Mouse (Mus musculus): ENCODE data around the gene Plcl1. TPM values are rescaled to one million over a fixed set of nuclear protein-coding genes. Genes with fewer than 3 reads are reported as not detected.

Gene Plcl1
- total RNA-seq, 4 experiments from 2014 or later: 3.0 to 4.7 (median 3.5) TPM

- DNase-seq (ENCODE audit: low spot score): peak; percentile 18
Observed at GRCm38 (mm10) chr1:55612759-55613328, 207.1 kb downstream of the Plcl1 start.

DNA sequence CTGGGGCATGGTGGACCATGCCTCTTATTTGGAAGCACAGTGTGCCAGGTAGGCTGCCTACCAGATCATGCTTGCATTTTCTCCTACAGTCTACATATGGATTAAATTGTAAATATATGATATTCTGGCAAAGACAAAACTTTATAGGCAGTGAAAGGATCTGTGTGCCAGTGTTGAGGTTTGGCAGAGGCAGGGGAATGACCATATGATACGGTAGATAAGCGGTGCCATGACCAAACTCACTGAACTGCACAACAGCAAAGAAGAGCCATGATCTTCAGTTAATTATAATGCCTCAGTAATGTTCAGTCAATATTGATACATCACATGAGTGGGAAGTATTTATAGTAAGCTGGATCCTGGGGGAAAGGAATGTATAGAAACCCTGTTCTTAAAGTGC lies 212.1 kb downstream of the Plcl1 start:
- DNase-seq (ENCODE audit: low spot score): no peak

DNA sequence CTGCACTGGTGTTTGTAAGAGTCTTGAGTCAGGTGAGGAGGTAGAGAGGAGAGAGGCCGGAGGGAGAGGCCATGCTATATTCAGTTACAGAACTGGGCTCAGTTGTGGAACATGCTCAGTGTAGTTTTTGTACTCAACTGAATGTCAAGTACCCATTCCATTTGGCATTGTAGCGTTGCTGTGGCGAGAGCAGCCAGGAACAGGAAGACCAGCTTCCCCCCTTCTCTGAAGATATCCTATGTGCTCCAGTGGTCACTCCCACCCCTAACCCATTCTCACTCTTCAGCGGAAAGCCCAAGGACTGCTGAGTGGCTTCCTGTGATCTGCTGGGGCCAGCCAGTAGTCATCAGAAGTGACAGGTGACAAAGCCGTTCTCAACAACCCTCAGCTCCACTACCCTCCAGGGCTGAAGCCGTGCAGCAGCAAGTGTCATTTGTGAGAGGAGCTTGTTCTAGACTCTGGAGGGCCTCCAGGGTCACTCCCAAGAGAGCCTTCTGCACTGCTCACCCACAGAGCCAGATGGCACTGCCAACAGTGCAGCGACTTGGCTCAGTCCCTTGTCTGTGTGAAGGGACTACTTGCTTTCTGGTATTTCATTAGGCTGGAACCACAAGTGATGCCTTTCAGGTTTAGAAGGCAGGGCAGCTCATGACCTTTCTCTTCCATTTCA lies 213.0 kb downstream of the Plcl1 start:
- peak; percentile 19 for DNase-seq (ENCODE audit: low spot score)

DNA sequence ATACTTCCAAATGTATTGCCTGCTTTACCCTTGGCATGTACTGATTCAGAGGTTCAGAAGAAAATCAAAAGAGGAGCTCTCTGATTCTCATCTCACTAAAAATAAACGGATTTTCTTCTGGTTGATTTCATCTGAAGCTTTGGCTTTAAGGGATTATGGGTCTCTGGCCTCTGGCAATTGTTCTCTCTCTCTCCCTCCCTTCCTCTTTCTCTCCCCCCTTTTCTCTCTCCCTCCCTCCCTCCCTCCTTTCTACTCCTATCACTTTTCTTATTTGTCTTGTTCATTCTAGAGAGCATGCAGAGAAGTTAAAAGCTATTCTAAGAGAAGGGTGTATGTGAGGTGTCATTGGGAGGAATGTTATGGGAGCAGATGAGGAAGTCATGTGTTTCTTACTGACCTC lies 225.8 kb downstream of the Plcl1 start:
- DNase-seq (ENCODE audit: low spot score): no peak

DNA sequence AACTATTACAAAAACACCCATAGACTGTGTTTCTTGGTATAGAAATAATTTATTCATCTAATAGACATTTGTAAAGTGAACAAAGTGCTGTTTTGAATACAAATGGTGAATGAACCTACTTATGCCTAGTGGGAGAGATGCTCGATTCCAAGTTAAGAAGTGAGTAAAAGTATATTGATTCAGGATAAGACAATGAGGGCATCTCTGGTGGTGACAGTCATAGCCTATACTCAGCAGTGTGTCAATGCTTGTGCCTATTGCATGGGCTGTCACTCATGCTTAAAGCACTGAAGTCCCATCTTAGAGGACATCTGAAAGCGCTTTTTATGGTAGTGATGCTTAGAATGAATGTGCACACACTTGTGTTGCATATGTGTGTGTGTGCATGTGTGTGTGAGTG lies 226.3 kb downstream of the Plcl1 start:
- DNase-seq (ENCODE audit: low spot score): no peak

DNA sequence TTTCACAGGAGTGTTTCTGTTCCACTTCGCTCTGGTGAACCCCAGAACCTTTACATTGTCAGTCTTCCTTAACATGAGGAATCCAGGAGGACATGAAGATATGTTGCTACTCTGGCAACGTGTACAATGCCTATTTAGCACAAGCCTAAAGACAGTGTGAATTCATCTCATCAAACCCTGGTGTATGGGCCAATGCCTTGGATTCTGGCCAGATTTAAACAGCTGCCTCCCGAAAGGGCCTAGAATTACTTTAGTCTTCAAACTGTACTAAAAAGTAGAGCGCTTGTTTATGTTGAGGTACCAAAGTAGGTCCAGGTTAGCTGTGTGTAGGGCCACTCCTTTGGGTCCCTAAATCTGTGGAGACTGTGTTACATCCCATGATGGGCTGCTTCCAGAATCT lies 227.6 kb downstream of the Plcl1 start:
- DNase-seq (ENCODE audit: low spot score): no peak

- no peak for DNase-seq (ENCODE audit: low spot score)
Observed at GRCm38 (mm10) chr1:55659518-55660210, 253.9 kb downstream of the Plcl1 start.

DNA sequence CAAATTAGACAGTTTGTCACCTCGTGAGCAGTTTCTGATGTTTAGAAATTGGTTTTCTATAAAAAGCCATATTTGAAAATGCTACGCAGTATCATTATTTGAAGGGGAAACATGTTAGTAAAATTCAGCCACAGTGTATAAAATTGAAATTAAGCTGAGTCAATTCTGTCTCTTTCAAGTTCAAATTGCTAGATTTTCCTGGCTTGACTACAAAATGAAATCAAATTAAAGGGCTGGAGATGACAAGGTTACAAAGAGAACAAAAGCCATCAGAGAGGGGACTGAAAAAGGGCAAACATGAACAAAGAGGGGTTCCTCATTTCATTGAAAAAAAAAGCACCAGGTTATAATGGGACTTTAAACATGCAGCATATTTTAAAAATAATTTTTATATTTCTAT lies 255.7 kb downstream of the Plcl1 start:
- no peak for DNase-seq (ENCODE audit: low spot score)

GRCm38 (mm10) chr1:55665137-55665827 lies 259.6 kb downstream of the Plcl1 start:
- peak; percentile 39 for DNase-seq (ENCODE audit: low spot score)

GRCm38 (mm10) chr1:55665828-55666673 lies 260.3 kb downstream of the Plcl1 start:
- peak; percentile 8 for DNase-seq (ENCODE audit: low spot score)

GRCm38 (mm10) chr1:55666798-55667197 lies 261.1 kb downstream of the Plcl1 start:
- DNase-seq (ENCODE audit: low spot score): no peak

GRCm38 (mm10) chr1:55668622-55669237 lies 263.0 kb downstream of the Plcl1 start:
- DNase-seq (ENCODE audit: low spot score): no peak

GRCm38 (mm10) chr1:55682676-55683075 lies 277.0 kb downstream of the Plcl1 start:
- DNase-seq (ENCODE audit: low spot score): no peak

- DNase-seq (ENCODE audit: low spot score): no peak
Observed at GRCm38 (mm10) chr1:55686261-55686660, 280.5 kb downstream of the Plcl1 start.

- DNase-seq (ENCODE audit: low spot score): no peak
Observed at GRCm38 (mm10) chr1:55693636-55694220, 288.0 kb downstream of the Plcl1 start.

DNA sequence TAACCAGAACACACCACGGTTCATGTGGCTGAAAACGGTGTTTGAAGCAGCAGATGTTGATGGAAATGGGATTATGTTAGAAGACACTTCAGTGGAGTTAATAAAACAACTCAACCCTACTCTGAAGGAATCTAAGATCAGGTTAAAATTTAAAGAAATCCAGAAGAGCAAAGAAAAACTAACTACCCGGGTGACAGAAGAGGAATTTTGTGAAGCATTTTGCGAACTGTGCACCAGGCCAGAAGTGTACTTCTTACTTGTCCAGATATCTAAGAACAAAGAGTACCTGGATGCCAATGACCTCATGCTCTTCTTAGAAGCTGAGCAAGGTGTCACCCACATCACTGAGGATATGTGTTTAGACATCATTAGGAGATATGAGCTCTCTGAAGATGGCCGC lies 290.5 kb downstream of the Plcl1 start:
- DNase-seq (ENCODE audit: low spot score): no peak

- no peak for DNase-seq (ENCODE audit: low spot score)
Observed at GRCm38 (mm10) chr1:55699393-55699970, 293.8 kb downstream of the Plcl1 start.

- DNase-seq (ENCODE audit: low spot score): no peak
Observed at GRCm38 (mm10) chr1:55700016-55700415, 294.3 kb downstream of the Plcl1 start.

DNA sequence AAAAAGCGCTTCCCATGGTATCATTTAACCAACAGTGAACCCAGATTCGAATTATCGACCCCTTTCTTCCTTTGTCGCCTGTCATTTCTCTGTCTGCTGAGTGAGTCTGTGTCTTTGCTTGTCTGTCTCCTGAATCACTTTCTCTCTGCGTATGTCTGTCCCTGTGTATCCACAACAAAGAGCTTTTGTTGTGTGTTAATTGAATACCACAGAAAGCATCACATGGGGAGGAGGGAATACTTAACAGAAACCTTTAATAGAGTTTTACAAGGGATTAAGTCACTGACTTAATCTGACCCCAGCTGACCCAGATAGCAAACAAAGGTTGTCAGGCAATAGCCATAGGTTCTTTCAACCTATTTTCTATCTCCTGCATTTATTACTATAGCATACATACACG lies 295.0 kb downstream of the Plcl1 start:
- DNase-seq (ENCODE audit: low spot score): no peak

DNA sequence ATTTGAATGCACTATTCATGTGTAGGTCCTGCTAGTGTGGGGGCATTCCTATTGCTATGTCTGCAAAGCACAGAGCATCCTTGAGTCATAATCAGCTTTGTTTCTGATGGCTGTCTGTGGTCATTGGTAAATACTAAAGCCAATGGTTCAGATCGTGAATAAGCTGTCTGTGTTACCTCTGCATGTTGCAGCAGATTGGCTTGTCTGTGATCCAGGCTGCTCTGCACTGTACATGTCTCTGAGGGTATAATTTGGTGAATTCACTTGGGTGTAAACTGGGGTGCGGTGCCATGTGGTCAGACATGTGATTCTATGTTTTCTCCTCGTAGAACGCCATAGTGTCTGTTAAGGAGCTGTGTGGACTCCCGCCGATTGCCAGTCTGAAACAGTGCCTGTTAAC lies 295.9 kb downstream of the Plcl1 start:
- no peak for DNase-seq (ENCODE audit: low spot score)

All from heart, adult 8-10 months (tissue).